24 mouse cellular contexts compared by ENCODE assay signal in genomic region chr19:38796546-38796945, GRCm38 (mm10).
"Had no signal": no experiment of that assay in that cellular context is flagged by ENCODE, and none has a peak within 500 bp of the region (broad histone marks: within the 10 kb centered on the region; RNA-seq: fewer than 3 reads in every experiment).

No protein-coding gene starts in this region.

- H3K4me3 ChIP-seq: heart, adult 2 months; heart, embryonic 10.5 days; heart, embryonic 12.5 days; hindbrain, embryonic 10.5 days; hindbrain, embryonic 12.5 days; kidney, embryonic 15.5 days; limb, embryonic 13.5 days; limb, embryonic 15.5 days; liver, embryonic 12.5 days had no signal

- H3K27ac ChIP-seq: heart, adult 2 months; heart, embryonic 10.5 days; hindbrain, embryonic 10.5 days; hindbrain, embryonic 12.5 days; hindbrain, embryonic 14.5 days; hindbrain, postnatal 0 days; kidney, embryonic 15.5 days; kidney, postnatal 0 days; limb, embryonic 13.5 days; limb, embryonic 15.5 days; liver, embryonic 12.5 days; liver, embryonic 14.5 days had no signal

- DNase-seq: gastrocnemius, postnatal 14 days; heart, adult 2 months; heart, postnatal 10 days; heart, postnatal 4 days; kidney, adult 11 months; kidney, adult 2 months; kidney, adult 9 months; kidney, postnatal 14 days; kidney, postnatal 36 days; layer of hippocampus, adult 9-11 months; layer of hippocampus, postnatal 36 days; left cerebral cortex, postnatal 4 days had no signal
